Mouse (Mus musculus) left cerebral cortex, adult 8-10 months (tissue): ENCODE measurements around the gene Gsx1. TPM values are rescaled to one million over a fixed set of nuclear protein-coding genes. Genes with fewer than 3 reads are reported as not detected.

Experiments
- DNase-seq, 2 experiments: peaks; one replicate each; pipeline ENCODE4 v3.0.0; 2022; ENCODE audit warnings: low spot score in 2 of 2
- total RNA-seq, 4 experiments: library from RNA; stranded (reverse); gene quantifications; 2 replicates each; pipeline ENCODE4 v1.2.4; 2022

The Gsx1 gene
- under 1 TPM in 2 of 4 experiments, not detected in 2; 0.34 to 0.42 TPM for total RNA-seq

DNA sequence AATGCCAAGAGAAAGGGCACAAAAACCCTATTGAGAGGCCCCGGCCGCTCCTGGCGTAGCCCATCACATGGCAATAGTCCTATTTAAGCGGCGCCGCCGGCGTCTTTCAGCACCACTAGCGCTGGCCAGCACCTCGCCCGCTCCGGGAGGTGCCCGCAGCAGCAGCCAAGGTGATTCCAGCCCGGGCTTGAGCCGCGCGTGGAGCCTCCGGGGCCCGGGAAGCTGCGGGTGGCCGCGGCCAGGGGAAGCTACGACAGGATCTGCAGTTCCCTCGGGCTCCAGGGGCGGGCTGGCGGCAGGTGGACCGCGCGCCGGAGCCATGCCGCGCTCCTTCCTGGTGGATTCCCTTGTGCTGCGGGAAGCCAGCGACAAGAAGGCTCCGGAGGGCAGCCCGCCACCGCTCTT, at the start of gene Gsx1:
Gene Gsx1, plus strand, starts transcription at position 126 of the 405 bp plus-strand sequence.
- DNase-seq: peak; percentile 13 to 21

DNA sequence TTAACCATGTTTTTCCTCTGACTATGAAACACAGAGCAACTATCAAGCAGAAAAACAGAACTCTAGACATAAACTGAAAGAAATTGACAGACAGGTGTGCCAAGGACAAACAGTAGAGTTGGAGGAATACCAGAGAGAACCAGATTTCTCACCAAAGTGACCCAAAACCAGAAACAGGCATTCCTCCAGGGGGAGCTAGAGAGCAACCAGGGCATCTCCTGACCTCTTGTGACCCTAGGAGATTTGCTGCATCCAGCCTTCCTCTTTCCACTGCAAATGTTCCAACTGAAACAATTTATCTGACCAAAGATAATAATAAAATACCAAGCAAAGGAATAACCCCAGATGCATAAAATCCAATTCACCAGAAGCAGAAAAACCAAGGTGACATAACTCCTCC, 41.2 kb upstream of the Gsx1 start:
- DNase-seq: no peak

DNA sequence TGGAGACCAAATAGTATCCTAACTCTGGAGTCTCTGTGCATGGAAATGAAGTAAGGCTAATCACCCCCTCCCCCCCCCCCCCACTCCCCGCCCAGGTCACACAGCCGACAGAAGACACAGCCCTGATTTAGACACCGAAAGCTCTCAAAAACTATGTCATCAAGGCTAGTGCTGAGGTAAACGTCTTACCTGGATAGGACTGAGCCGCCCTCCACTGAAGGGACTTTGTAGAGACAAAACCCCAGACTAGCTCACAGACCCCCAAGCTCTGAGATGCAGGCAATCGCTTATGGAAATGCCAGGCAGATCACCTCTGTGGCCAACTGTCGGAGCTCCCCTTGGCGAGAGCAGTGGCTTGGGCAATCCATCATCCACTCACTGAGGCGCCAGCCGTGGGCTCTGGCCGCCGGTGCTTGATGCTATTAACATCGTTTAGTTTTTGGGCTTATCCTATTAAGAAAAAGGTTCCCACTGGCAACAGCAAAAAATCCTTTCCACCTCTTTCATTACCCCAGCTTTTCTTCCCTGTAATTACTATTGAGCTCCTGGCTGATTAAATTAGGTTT, 33.6 kb upstream of the Gsx1 start:
- DNase-seq: no peak

DNA sequence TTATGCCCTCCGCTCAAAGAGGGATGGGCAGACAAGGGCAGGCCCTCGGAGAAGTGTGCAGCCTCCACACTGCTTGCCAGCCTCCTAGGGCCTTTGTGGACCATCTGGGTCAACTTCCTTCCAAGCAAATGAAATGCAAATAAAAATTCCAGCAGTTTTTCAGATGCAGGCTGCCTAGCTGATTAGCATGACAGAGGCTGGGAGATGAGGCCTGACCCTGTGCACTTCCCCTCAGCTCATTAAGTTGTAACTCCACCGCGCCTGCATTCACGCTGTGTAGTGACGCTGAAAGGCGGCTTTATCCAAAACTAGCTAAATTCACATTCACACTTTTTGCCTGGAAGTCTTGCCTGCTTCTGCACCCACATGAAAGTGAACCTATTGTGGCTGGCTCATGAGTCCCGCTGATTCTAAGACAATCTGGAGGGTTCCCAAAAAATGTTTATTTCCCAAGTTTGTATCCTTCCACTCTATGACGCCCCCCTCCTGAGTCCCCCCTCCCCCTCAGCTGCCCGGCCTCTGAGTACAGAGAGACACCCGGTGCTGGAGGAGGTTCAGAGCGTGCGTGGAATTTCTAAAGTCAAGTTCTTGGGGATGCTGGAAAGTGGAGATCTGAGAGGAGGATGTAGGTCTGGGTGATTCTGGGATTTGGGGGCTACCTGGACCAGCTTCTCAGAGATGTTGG, 32.9 kb upstream of the Gsx1 start:
- DNase-seq: peak in 1 of 2 experiments; percentile 6

DNA sequence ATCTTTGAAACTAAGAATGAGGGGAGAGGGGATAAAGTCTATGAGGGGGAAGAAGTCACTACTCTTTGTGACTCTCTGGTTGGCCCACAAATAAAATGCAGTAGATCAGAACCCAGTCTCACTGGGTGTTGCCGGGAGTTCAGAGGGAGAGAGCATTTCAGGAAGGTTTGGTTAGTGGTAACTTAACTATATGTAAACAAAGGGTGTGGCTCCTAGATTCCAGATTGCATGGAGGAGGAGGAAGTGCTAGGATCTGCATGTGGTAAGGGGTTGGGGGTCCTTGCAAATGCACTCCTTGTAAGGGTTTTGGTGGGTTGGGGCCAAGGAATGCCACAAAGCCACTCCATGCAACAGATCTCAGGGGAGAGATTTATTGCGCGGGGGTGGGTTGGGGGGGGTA, 32.1 kb upstream of the Gsx1 start:
- DNase-seq: no peak

GRCm38 (mm10) chr5:147157441-147157840, 31.1 kb upstream of the Gsx1 start:
- no peak for DNase-seq

GRCm38 (mm10) chr5:147159320-147159719, 29.2 kb upstream of the Gsx1 start:
- DNase-seq: no peak

DNA sequence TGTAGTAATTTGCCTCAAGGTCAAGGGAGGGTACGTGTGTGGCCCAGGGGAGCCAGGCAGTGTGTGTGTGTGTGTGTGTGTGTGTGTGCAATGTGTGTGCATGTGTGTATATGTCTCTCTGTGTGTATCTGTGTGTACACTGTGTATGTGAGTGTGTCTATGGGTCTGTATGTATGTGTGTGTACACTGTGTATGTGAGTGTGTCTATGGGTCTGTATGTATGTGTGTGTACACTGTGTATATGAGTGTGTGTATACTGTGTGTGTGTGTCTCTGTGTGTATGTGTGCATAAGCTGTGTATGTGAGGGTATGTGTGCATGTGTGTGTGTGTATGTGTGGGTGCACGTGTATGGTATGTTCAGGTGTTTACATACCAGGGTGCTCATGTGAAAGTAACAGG, 28.7 kb upstream of the Gsx1 start:
- DNase-seq: no peak

DNA sequence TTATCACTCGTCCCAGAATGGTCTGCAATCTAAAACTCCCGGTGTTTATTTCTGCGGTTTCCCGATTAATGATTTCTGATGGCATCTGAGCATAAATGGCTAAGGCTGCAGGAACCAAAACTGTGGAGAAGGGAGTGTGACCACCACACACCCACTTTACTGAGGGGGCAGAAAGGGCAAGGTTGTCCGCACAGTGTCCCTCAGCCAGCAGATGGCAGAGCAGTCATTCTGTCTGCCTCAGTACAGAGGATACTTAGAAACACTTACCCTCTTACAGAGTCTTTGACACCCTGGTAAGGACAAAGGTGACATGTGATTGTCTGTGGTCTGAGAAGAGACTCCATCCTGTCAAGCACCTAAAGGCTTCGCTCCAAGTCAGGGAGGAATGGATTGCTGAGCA, 23.4 kb upstream of the Gsx1 start:
- no peak for DNase-seq

GRCm38 (mm10) chr5:147170088-147170487, 18.4 kb upstream of the Gsx1 start:
- no peak for DNase-seq

DNA sequence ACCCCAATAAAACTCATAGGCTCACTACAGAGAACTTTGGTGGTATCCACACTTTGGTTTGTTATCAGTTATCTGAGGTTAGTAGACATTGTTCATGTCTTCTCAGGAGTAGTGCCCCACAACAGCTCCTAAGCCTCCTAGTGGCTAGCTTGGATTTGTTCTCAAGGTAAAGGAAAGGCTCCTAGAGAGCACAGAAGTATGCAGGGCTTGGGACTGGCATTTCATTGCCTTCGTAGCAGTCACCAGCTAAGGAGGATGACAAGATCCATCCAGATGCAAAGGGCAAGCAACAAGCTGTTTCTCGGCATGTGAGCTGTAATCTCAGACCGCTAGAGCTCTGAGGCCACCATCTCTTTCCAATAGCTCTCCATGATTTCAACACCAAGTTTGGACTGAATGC, 14.4 kb upstream of the Gsx1 start:
- DNase-seq: no peak

- DNase-seq: no peak
These were observed 3.2 kb upstream of the Gsx1 start for GRCm38 (mm10) chr5:147185174-147185915.

DNA sequence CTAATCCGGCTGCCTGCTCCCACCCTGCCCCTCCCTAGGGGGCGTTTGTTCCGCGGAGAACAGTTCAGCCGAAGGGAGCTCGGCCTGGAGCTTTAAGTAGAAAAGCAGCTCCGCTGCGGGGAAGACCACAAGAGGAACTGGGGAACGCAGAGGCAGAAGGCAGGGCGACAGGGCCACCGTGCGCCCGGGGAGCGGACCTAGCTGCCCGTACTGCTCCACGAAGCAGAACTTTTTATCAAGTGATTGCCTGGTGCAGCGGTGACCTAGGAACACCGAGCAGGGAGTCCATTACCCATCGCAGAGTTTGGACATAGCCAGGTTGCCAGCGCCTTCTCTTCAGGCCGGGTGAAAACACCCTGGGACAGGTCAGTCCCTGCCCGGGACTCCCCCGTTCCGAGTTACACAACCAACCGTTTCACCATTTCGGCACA, 2.5 kb upstream of the Gsx1 start:
- DNase-seq: peak in 1 of 2 experiments; percentile 18

DNA sequence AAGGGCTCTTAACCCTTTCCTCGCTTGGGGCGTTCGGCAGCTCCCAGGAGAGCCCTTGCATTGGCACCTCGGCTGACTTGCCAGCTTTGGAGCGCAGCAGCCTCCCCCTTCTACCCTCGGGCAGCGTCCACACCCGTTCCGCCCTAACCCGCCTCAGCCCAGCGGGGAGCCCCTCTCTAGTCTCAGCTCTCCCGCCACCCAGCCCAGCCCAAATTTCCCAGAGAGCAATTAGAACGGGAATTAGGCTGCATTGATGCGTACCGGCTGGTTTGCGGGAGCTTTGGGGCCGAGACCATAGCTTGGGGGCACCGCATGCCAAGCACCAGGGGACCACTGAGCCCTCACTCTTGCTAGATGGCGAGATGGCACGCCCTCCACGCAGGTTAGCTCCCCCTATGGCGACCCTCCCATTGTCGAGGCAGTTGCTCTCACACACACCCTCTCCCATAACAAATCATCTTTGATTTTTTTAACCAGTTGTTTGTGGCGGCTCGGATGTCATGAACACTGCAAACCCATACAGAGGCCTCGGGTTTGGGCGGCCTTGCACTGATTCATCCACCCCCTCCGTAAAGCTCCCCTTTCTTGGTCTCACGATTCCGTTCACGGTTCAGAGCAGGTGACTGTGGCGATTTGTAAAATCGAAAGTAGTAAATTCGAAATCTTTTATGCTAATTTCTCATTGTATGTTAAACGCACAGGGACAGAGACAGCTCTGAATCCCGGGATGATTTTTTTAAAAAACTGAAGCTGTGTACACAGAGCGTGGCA, 1.5 kb upstream of the Gsx1 start:
- no peak for DNase-seq

- no peak for DNase-seq
These were observed 835 bp upstream of the Gsx1 start for GRCm38 (mm10) chr5:147187552-147188170.

DNA sequence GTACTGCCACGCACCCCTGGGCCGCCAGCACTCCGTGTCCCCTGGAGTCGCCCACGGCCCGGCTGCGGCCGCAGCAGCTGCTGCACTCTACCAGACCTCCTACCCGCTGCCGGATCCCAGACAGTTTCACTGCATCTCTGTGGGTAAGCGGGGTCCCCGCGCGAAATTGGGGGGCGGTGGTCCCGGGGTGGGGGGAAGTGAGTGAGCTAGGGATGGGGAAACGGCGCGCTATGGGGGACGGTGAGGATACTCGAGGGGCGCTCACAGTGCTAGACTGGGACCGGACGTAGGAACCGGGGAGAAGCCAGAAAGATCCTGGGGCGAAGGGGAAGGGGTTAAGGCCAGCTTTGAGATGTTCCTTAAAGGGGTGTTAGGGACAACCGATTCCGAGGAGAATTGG, 660 bp downstream of the Gsx1 start:
- no peak for DNase-seq

DNA sequence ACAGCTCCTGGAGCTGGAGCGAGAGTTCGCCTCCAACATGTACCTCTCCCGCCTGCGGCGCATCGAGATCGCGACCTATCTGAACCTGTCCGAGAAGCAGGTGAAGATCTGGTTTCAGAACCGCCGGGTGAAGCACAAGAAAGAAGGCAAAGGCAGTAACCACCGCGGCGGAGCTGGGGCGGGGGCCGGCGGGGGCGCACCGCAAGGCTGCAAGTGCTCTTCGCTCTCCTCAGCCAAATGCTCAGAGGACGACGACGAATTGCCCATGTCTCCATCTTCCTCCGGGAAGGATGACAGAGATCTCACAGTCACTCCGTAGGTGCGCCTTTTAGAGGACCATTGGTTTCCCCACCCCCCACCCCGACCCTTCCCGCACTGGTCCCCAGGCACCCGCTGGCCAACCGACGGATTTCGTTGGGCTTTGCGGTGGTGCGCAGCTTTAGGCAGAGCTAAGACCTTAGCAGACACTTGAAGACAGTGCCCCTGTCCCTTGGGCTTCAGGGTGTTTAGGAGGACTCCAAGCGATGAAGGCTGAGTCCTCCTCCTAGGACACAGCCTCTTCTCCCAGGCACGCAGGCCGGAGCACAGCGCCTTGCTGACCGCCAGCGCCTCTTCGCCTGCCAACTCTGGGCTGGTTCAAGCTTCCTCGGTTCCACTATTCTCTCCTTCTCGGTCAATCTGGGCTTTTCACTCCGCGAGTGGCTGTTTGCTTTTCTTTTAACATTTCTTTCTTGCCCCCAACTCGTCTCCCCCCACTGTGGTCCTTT, 1.5 kb downstream of the Gsx1 start:
- DNase-seq: no peak

DNA sequence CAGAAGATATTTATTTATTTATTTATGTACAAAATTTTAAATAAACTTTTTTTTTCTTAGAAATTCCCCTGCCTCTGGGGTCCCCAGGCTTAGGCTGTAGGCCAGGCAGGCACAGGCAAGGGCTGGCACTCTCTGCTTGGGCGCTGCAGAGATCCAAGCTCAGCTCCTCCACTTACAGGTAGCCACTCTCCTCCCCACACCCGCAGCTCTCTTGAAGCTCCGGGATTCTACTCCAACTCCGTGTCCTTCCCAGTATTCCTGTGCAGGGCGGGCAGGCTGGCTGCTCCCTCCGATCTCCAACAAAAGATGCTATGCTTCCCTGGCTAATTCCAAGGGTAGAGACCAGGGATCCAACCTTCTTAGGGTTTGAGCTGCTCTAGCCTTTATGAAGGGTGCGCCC, 2.4 kb downstream of the Gsx1 start:
- DNase-seq: no peak

DNA sequence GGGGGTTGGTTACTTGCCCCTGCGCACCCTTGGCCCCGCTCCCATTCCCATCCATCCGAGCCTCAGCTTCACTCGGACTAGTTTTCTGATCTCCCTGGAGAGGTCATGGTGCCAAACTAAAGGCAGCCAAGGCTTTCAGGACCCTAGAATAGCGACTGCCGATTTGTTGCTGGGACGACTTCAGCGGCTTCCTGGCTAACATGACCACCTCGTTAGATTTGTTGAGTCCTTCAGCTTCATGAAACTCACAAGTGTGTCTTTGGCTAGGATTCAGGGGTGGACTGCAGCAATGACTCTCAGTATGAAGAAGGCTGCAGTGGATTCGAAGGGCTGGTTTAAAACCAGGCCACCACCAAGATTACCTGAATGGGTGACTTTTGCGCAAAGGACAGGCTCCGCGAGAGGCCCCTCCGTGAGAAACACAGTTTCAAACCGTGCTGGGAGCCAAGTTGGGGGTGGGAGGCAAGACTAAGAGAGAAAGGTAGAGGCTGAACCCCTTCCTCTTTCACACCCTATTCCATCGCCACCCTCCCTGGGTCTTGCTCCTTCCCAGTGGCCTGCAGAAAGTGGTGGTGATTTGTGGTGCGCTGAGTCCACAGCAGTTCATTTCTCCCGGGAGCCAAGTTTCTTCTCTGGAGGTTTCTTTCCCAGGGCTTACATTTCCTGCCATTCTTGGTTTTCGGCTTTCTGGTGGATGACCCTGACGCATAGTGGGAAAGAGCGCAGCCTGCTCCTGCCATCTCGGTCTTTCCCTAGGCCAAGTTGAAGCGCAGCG, 3.5 kb downstream of the Gsx1 start:
- DNase-seq: no peak

- DNase-seq: no peak
These were observed 4.1 kb downstream of the Gsx1 start for GRCm38 (mm10) chr5:147192576-147192960.
